Mouse (Mus musculus) embryonic fibroblast, embryonic 13.5 days (primary cell): ENCODE measurements around the gene Atp11a.

ENCODE experiments used
- CTCF ChIP-seq: IDR thresholded peaks from 2 replicates; pipeline ENCODE4 v1.5.1; 2011; ENCODE audit warnings: mild to moderate bottlenecking, control low read depth, low read length, moderate library complexity, borderline replicate concordance; ENCODE audit not compliant: insufficient read depth
- POLR2A ChIP-seq: IDR thresholded peaks from 2 replicates; pipeline ENCODE4 v1.6.1; 2011; ENCODE audit warnings: low read depth, mild to moderate bottlenecking, control low read depth, low read length, moderate library complexity

- no peak for TF ChIP-seq POLR2A
- TF ChIP-seq CTCF: no peak
Observed at GRCm38 (mm10) chr8:12833616-12834015, 76.8 kb downstream of the Atp11a start.
